Mouse (Mus musculus) left cerebral cortex, adult 11 months (tissue): ENCODE measurements around the gene Ccno.
A peak's percentile ranks its signal among the peaks of the same experiment; 100 is the strongest.

Source experiments
- DNase-seq: peaks from one replicate; pipeline ENCODE4 v3.0.0; 2022; ENCODE audit warnings: low spot score

The Ccno gene

DNA sequence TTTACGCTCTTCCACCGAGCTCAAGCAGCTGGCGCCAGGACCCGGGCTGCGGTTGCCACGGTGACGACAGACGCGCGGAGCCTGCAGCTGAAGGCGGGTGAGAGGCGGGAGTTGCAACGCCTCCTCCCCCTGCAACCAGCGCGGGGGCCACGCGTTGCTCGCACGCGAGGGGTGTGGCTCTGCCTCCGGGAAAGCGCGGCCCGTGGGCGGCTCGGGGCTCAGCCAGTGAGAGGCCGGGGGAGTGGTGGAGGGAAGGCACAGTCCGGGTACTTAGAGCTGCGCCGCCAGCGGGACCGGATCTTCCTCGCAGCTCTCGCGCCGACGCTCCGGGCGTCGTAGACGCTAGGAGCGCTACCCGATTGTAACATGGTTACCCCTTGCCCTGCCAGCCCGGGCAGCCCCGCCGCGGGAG, at the start of gene Ccno:
Gene Ccno (plus strand): TSS at position 271 of the 412 bp plus-strand sequence.
- peak; percentile 87 for DNase-seq

DNA sequence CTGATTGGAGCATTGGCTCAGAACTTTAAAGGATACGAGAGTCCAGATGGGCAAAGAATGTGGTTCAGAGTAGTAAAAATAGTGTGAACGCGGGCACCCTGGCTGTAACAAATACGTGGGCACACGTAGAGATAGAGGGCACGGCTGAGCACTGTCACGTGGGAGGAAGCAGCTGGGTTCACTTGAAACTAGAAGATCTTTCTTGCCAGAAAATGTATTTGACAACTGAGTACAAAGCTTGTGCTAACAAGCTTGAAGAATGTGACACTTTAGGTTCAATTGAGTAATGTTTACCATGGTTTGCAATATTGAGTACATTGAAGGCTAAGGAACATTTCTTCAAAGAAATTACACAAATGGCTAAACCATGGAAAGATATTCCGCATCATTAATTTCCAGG, 49.5 kb upstream of the Ccno start:
- no peak for DNase-seq

DNA sequence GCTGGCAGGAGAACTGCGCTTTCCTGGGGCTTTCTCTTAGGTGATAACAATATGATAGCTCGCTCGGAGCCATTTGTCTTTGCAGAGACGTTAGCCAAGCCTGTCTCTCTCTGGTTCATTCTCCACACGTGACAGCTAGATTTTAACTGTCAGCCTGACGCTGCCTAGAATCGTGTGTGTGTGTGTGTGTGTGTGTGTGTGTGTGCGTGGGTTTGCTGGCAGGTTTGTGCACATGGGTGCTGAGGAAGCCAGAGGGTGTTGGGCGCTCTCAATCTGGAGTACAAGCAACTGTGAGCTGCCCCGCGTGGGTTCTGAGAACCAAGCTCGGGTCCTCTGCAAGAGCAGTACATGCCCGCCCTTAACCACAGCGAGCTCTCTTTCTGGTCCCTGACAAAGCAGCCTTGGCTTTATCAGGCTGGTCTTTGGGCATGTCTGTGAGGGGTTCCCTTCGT, 45.7 kb upstream of the Ccno start:
- DNase-seq = no peak

DNA sequence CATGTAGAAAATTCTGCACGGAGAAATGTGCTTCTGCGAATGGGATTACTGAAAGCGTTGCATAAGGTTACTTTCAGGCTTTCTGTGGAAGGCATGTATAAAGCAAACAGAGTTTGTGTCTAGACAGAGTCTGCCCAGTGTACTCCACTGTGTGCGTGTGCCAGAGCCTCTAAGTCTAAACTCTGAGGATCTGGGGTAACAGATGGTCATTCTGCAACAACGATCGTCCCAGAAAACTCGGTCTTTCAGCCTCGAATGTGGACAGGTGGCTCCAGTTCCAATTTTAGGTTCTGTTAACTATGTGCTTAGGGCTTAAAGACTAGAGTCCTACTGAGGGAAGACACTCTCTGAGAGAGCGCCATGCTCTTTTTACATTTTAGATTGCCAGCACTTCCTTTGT, 42.3 kb upstream of the Ccno start:
- no peak for DNase-seq

DNA sequence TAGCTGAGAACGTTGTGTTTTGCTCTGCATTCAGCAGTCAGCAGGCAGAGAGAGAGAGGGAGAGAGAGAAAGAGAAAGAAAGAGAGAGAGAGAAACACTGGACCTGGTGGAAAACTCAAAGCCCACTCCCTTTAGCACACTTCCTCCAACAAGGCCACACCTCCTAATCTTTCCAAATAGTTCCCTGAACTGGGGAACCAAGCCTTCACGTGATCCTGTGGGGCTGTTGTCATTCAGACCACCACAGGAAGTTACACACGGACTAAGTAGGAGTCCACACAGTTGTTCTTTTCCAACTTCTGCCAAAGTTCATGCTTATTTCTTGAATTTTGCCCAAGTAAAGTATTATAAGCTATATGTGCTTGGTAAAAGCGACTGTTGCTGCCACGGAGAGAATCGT, 41.7 kb upstream of the Ccno start:
- no peak for DNase-seq

DNA sequence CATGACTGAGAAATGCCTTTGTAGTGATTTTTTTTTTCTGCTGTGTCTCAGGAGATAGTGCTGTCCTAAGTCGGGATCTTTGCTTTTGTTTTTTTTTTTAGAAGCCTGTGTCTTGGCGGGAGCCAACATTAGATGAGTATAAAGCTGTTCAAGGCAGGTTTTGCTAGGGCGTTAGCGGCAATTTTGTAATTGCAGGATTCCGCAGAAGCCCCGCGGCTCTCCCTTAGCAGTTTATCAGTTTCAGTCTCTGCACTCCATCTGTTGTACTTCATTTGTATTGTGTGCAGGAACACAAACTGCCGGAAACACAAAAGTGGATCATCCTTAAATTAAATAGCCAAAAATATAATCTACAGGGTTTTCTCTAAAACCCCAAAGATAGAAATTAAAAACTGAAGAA, 33.5 kb upstream of the Ccno start:
- no peak for DNase-seq

DNA sequence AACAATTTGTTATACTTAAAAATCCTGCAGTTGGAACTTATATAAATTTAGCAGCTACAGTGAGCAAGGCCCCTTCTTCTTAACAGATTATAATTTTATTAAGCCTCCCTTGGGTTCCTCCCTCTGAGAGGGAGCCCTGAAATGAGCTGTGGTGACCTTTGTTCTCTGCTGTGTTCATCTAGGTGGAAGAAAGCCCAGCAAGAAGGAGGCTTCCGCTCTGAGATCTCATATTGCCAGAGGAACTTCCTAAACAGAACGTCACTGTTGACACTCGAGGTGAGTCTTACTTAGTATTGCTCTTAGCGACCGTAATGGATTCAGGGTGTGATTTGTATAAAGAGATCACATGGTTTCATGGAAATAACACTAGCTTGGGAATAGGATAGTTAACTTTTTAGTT, 24.5 kb upstream of the Ccno start:
- DNase-seq = no peak

DNA sequence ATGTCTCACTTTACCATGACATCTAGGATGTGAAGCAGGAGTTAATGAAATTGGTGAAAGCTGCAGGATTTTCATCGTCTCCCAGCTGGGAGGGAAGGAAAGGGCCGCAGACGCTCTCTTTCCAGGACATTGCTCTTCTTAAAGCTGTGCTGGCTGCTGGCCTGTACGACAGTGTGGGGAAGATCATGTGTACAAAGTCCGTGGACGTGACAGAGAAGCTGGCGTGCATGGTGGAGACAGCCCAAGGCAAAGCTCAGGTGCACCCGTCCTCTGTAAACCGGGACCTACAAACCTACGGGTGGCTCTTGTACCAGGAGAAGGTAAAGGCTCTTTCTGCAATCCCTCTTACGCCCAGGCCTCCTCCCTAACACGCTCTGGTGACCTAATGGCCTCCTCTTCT, 23.2 kb upstream of the Ccno start:
- no peak for DNase-seq

DNA sequence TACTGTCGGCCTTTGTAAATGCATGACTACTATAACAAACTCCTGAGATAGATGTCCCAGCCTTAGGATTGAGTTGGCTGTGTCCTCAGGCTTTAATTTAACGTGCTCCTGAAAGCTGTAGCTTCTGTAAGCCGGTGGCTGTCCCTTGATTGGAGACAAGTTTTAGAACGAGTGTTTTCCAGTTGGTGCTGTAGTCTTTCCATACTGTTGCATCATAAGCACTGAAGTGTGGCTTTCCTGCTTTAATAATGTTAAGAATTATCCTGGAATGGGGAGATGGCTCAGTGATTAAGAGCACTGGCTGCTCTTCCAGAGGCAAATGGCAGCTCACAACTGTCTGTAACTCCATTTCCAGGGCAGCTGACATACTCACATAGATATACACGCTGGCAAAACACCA, 20.3 kb upstream of the Ccno start:
- no peak for DNase-seq

DNA sequence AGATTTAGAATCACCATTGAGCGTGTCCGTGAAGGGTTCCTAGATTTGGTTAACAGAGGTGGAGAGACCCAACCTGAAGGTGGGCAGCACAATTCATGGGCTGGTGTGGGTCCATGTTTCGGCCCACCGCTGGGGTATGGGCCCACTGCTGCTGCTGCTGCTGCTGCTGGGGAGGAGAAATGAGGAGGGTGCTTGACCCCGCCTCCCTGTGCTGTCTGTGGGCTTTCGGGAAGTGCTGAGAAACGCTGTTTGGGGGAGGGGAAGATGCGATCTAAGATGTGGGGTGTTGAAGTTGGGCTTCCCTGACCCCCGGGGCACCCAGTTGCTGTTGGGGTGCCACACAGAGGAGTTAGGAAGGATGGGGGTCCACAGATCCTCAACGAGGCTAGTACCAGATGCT, 10.9 kb upstream of the Ccno start:
- no peak for DNase-seq

DNA sequence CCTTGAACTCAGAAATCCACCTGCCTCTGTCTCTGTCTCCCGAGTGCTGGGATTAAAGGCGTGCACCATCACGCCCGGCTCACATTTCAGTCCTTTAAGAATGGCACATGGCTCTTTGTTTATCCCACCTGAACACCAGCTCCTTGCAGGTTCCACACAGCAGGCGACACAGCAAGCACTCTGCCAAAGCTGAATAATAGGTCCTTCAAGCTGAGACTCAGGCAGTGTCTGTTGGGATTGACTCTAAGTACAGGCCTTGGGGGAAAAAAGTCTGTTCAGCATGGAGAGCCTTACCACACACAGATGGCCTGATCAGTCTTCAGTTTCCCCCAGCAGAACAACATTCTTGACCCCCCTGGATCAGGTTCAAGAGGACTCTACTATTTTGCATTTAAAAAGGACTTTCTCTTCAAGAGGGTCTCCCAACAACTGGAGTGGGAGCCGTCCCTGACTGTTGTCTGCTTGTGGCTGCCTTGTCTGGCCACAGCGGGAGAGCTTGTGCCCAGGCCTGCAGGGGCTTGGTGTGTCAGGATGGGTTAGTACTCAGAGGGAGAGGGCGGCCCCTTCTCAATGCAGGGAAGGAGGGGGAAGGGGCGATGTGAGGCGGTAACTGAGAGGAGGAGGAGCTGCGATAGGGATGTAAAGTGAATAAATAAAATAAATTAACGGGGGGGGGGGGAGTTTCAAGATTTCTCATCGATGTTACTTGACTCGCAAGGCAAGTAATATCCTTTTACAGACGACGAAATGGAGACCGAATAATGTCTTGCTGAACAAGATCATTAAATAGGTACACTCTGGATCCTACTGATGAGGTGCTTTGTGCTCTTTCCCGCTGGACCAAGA, 1.8 kb upstream of the Ccno start:
- no peak for DNase-seq

DNA sequence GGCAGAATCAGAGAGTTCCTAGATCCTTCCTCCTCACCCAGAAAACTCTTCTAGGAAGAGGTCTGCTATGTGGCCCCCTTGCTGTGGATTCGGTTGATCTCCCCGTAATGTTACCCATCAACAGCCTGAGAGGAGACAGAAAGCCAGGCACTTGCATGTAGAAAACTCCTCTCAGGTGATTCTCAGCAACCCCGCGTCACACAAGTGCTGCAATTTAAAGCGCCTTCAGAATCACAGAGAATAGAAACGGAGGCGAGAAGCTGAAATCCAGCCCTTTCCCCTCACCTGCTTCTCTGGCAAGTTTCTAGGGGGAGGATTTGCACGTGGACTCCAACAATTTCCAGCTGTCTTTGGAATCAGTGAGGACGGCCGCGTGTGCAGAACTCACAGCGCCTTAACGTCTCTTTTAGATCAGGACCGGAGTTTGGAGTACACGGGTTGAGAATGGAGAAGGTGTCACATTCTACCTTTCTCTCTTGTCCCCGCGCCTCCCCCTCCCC, 1.1 kb upstream of the Ccno start:
- DNase-seq = no peak

DNA sequence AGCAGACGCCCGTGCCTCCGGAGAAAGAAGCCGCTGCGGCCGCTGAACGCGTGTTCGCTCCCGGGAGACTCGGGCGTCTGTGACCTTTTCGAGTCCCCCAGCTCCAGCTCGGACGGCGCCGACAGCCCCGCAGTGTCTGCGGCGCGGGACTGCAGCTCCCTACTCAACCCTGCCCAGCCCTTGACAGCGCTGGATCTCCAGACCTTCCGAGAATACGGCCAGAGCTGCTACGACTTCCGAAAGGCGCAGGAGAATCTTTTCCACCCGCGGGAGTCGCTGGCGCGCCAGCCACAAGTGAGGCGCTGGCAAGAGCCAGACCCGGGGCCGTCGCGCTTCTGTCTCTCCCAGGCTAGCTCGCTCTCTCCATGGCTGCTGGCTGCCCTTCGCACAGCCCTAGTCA, 389 bp downstream of the Ccno start:
- no peak for DNase-seq

DNA sequence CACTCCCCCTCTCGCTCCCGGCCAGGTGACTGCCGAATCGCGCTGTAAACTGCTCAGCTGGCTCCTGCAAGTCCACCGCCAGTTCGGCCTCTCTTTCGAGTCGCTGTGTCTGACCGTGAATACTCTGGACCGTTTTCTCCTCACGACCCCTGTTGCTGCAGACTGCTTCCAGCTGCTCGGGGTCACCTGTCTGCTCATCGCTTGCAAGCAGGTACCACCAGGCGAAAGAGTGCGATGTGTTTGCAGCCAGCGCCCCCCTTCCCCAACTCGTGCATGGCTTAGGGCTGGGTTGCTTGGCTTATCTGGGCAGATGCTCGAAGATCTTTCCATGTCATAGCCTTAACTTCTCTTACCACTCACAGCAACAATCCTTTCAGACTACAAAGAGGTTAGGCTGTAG, 1.3 kb downstream of the Ccno start:
- DNase-seq = no peak

DNA sequence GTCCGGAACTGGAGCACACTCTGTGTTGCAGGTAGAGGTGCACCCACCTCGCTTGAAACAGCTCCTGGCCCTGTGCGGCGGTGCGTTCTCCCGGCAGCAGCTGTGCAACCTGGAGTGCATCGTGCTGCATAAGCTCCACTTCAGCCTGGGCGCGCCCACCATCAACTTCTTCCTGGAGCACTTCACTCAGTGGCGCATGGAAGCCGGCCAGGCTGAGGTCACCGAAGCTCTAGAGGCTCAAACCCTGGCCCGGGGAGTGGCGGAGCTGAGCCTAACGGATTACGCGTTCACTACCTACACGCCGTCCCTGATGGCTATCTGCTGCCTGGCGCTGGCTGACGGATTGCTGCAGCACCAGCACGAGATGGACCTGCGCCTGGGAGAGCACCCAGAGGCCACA, 1.9 kb downstream of the Ccno start:
- DNase-seq = no peak

DNA sequence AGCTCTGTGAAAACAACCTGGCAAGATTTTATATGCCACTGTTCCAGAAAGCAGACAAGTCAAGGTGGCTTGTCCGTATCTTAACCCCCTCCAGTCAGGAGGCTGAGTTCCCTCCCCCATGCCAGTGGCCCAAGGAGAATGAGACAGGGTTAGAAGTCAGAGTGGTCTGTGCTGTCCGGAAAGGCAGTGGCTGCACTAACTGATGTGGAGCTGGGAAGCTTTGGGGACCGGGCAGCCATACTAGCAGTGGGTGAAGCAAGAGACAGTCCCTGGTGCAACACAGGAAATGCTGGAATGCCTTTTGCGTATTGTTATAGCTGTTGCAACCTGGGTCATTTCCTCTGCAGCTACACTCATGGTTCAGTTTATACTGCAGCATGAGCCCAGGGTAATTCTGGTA, 2.7 kb downstream of the Ccno start:
- DNase-seq = no peak

DNA sequence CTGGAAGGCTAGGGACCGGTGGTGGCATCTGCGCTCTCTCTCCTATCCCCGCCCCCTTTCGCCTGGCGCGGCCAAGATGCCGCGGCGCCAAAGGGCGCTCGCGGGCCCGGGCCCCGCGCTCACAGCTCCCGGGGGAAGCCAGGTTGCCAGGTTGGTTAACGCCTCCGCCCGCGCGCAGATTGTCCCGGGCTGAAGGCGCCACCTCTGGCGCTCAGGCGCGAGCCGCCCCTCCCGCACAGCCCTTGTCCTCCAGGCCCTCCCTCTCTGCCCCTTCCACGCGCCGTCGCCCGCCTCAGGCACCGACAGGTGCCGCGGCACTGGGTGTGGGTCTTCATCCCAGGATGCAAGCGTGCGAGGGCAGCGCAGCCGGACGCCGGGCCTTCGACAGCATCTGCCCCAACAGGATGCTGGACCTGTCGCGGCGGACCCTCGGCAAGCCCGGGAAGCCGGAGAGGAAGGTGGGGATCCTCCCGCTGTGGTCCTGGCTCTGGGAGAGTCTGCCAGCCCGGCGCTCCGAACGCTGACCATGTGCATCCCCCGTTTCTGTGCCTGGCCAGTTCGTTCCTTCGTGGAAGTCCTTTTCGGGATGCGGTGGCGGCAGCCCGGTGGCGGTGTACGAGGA, 6.0 kb downstream of the Ccno start, which contains the start of gene Mcidas:
Gene Mcidas (plus strand): TSS at position 315 of the 622 bp plus-strand sequence.
- no peak for DNase-seq

DNA sequence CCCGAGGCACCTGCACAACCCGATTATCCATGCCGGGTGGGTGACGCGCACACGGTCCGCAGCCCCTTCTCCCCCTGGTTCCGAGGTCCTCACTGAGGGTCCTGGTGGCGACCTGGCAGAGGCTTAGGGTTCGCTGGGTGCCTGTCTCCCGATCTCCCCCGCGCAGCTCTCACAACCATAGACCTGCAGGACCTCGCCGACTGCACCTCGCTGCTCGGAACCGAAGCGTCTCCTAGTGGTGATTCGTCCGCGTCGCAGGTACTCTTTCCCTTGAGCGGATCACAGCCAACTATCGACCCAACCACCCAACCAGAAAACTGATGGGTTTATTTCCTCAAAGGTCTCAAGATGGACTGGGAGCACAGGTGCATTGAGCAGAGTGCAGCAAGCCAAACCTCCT, 6.6 kb downstream of the Ccno start:
- DNase-seq = no peak

DNA sequence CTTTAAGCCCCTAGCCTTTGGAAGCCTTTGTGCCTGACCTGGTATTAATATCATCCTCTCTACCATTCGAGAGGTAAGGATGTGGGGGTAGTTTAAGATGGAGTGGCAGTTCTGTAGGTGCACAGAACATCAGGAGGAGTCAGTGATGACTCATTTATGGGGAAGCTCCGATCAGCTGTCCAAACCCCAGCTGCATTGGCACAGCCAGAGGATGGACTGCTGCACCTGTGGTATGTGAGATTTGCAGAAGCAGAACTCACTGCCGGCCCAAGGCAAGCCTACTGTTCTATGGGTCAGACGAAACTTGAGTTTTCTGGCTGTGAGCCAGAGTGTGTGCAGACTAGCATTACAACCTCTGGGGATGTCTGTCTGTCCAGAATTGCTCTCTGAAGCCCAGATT, 8.8 kb downstream of the Ccno start:
- DNase-seq = no peak

DNA sequence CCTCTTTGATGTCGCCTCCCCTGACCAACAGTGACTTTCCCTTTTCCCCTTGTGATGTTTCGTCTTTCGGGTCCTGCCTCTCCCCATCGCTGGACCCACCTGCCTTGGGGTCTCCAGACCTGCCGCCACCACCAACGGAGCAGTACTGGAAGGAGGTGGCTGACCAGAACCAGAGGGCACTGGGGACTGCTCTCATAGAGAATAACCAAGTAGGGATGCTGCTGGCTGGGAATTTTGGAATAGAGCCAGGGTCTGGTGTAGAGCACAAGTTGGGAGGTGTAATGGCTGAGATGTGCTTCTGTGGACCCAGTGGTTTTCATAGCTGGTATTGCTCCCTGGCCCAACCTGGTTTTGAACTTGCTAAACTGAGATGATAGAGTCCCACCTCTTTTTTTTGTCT, 9.8 kb downstream of the Ccno start:
- no peak for DNase-seq

DNA sequence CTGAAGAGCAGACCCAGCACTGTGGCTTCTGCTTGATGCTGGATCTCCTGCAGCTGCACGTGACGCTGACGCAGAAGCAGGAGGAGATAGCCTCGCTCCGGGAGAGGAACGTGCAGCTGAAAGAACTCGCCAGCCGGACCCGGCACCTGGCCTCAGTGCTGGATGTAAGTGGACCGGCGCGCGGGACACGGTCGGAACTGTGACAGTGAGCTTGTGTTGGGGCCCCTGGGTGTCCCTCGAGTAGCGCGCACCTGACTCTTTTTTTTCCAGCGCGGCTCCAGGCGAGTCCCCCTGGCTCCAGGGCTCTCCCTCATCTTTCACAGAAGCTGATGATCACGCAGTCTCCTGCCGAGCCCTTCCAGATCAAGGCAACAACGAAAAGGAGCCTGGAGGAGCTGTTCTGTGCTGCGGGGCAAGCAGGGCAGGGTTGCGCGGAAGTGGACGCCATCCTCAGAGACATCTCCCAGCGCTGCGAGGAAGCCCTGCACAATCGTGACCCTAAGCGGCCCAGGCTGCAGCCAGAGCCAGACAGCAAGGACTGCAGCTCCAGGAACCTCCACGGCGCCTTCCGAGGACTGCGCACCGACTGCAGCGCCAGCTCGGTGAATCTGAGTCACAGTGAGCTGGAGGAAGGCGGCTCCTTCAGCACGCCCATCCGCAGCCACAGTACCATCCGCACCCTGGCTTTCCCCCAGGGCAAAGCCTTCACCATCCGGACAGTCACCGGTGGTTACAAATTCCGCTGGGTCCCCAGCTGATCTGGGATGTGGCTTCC, 11.0 kb downstream of the Ccno start:
- peak; percentile 44 for DNase-seq

DNA sequence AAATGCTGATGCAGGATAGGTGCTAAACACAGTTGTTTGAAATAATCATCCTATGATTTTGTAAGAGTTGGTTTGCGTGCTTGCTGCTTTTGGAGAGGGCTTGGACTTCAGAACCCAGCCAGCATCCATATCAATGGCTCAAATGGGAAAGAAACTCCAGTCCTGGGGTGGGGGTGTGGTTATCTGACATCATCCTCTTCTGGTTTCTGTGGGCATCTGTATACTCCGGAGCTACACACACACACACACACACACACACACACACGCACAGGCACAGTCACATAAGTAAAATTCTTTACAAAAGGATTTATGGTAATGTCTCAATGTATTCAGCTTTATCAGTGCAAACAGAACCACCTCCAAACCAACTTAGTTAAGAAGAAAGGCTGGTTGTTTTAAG, 12.5 kb downstream of the Ccno start:
- no peak for DNase-seq
